Mouse (Mus musculus): ENCODE results near the gene Ccdc9.

- no peak for TF ChIP-seq CTCF (IDR thresholded peaks at IDR 0.05; ENCODE audit: low read depth, low read length)
- TF ChIP-seq POLR2AphosphoS5 (IDR thresholded peaks at IDR 0.05; ENCODE audit: insufficient replicate concordance, low read depth, low read length) = no peak
Measured at GRCm38 (mm10) chr7:16326607-16326971, 40.0 kb upstream of the Ccdc9 start.
